Mouse (Mus musculus) small intestine, adult 2 months (tissue): ENCODE data around the gene Fam131a.

Experiments used
- CTCF ChIP-seq: fragments of 200-500 bp; IDR thresholded peaks from 2 replicates; pipeline ENCODE4 v1.5.1; 2012; ENCODE audit warnings: low read depth, mild to moderate bottlenecking, control low read depth, inconsistent platforms, low read length, moderate library complexity, mixed read lengths; ENCODE audit not compliant: insufficient replicate concordance, insufficient read length; ENCODE audit errors: extremely low read depth
- POLR2A ChIP-seq: fragments of 200-500 bp; IDR thresholded peaks from 2 replicates; pipeline ENCODE4 v1.6.1; 2012; ENCODE audit warnings: low read depth, mild to moderate bottlenecking, control low read depth, inconsistent platforms, low read length, moderate library complexity

DNA sequence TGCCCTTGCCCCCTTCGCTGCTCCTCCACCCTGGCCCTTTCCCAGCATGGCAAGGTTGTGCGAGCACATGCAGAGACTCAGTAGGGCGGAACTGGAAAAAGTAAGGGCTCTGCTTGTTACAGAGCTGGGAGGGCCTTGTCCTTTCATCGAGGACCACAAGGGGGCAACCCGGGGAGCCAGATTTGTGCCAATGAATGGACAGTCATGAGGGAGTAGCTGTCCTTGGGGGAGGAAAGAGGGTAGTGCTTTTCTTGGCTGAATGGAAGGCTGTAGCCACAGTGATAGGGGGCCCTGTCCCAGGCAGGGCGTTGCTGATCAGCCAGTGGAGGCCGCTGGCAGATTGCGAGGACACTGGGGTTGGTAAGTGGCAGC, 9.5 kb downstream of the Fam131a start:
- TF ChIP-seq POLR2A (no peak), CTCF (peak; percentile 63; the same call in 1 of the 2 replicates)
